Mouse (Mus musculus) thymus, postnatal 14 days (tissue): ENCODE results near the gene Olfr132.
"Not testable (repeated sequence)": the region's sequence is repeated elsewhere in the genome, so short reads cannot be mapped to it uniquely, and the experiment has no call there.

ENCODE experiments used
- DNase-seq: peaks from one replicate; pipeline ENCODE4 v3.0.0; 2021

Olfr132 gene

DNA sequence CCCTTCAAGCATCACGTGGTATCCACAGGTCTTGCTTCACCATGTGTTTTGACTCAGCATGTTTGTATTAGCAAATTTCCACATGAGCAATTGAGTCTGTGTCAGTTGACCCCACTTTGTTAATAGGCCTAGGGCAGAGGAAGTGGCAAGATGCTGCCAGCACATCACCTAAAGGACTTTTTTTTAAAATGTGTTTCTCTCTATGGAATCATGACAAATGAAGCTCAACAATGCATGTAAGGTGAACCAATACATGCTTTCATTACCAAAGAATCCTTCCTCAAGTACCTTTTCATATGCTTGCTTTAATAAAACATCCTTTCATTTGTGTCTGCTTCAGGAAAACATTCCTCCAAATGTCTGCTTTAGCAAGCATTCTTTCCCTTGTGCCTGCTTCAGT is at the start of gene Olfr132:
TSS of gene Olfr132 (minus strand) at position 101 of the 400 bp plus-strand sequence.
- no peak for DNase-seq

DNA sequence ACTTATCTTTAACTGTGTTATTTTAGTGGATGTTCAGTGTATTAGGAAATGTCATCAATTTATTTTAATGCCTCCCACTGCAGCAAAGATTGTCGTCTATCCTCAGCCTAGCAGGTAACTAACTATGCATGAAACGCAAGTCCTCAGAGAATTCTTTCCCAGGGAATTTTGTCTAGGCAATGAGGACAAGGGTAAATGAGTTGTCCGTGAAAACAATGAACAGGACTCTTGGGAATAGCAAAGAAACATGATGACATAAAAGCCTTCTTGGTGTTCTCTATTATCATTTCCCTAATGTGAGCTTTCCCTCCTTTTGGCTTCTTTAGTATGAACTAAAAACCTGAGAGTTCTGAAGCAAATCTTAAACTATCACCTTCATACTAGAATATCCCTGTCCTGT is 36.8 kb upstream of the Olfr132 start, which contains the start of gene Olfr134:
TSS of gene Olfr134 (plus strand) at position 301 of the 400 bp plus-strand sequence.
- DNase-seq: no peak

DNA sequence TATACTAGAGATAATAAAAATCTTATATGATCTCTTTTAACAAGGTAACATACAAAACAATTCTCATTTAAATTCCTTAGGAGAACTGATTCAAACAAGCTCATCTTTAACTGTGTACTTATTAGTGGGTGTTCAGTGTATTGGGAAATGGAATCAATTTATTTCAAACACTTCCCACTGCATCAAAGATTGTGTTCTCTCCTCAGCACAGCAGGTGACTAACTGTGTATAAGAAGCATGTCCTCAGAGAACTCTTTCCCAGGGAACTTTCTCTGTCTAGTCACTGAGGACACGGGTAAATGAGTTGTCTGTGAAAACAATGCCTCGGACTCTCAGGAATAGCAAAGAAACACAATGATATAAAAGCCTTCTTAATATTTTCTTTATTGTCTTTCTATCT is 10.7 kb upstream of the Olfr132 start, which contains the start of gene Olfr133:
TSS of gene Olfr133 (plus strand) at position 301 of the 400 bp plus-strand sequence.
- no peak for DNase-seq

DNA sequence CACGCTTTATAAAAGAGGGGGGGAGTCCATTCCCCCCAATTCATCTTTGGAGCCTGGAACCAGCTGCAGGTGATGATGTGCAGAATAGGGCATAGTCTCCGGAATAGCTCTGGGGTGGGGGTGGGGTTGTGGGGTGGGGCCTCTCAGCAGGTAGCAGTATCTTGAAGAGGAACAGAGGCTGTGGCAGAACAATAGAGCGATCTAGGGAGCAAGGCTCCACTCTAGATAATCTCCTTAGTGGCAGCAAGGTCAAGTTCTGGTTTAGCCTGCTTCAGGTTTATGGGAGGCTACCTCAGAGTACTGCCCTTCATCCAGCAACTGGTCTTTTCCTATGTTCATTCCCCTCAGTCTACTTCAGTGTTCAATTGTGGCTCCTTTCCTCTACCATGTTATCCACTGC is 9.0 kb downstream of the Olfr132 start:
- DNase-seq: not testable (repeated sequence)

DNA sequence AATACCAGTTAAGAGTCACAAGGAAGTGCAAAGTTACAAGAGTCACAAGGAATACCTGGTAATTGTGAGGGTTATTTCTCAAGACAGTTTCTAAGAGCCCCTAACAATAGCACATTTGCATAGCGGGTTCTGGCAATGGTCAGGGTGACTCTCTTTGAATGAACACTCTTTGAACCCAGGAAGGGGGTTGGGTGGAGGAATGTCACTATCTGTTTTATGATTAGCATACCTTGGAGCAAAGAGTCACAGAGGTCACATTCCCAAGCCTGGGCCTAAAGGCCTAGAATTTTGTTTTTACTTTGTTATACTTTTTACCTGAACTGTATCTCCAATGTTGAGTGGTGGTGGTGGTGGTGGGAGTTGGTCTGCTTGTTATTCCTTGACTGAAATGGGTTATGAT is 10.1 kb downstream of the Olfr132 start:
- not testable (repeated sequence) for DNase-seq

DNA sequence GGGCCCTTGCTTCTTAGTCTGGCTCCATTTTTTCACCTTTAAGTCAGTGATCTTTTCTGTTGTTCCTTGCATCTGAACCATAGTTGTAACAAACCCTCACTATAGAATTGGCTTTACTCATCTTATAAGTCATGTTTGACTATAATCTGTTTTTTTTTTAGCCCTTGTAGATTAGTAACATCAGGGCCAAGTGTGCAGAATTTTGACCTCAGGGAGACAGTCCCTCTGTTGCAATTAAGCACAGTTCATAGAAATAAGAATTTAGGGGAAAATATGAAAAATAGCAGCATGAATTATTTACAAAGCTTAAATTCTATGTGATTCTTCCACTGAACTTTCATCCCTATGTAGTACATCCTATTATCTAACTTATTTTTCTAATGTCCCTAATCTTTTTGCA is 45.7 kb downstream of the Olfr132 start, which contains the start of gene Olfr131:
TSS of gene Olfr131 (minus strand) at position 101 of the 400 bp plus-strand sequence.
- DNase-seq: no peak

DNA sequence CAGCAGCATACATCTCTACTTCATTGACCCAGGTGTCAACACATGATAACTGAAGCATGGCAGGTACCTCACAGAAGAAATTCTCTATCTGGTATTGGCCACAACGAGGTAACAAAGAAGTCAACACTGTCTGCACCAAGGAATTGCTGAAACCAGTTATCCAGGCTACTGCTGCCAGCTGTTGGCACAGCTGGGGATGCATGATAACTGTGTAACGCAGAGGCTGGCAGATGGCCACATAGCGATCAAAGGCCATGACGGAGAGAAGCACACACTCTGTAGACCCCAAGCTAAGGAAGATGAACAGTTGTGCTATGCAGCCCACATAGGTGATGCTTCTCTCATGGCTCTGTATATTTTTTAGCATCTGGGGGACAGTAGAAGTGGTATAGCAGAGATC is 52.0 kb downstream of the Olfr132 start:
- no peak for DNase-seq
